ENCODE assay signal across 8 mouse cellular contexts in genomic region chr7:79660291-79661150, GRCm38 (mm10). TPM values are rescaled to one million over a fixed set of nuclear protein-coding genes. Genes with fewer than 3 reads are reported as not detected.
DNase-seq lines count a peak whose midpoint lies in the region; ATAC-seq lines count a peak whose summit lies in the region.

No protein-coding gene starts in this region.

- DNase-seq in adrenal gland, postnatal 25 days: peak; percentile 6
- no peak for DNase-seq in adrenal gland, adult 8-10 months
- peak; percentile 4 for DNase-seq in spleen, adult 12 weeks (ENCODE audit: low spot score)
- DNase-seq in spleen, postnatal 36 days (ENCODE audit: low spot score in 2 of 2): no peak
- peak; percentile 31 for DNase-seq in hindbrain, embryonic 11.5 days (ENCODE audit: low spot score)
- DNase-seq in midbrain, embryonic 10.5 days (ENCODE audit: low spot score): no peak
- no peak for DNase-seq in layer of hippocampus, postnatal 36 days

- H3K9ac ChIP-seq in hindbrain, embryonic 11.5 days (ENCODE audit: low read depth, low read length): peak overlapping the region; percentile 88

- peak; percentile 37 for ATAC-seq in hindbrain, embryonic 11.5 days (ENCODE audit: low FRiP score)
- no peak; the same call in 1 of the 2 replicates for ATAC-seq in megakaryocyte-erythroid progenitor cell, adult 5-6 weeks (replicated peaks; ENCODE audit: low FRiP score, low TSS enrichment, poor library complexity, severe bottlenecking)

- H3K9me3 ChIP-seq in hindbrain, embryonic 11.5 days (ENCODE audit: control insufficient read depth, low read length): no peaks in the 10 kb centered on the region
- H3K9me3 ChIP-seq in midbrain, embryonic 10.5 days (replicated peaks): no peaks in the 10 kb centered on the region

- H3K4me1 ChIP-seq in hindbrain, embryonic 11.5 days (replicated peaks; ENCODE audit: control insufficient read depth, insufficient read depth, low read length): peaks cover 6% of the 10 kb centered on the region; the same call in 1 of the 2 replicates
- peaks cover 43% of the 10 kb centered on the region for H3K4me1 ChIP-seq in midbrain, embryonic 10.5 days

- no peaks in the 10 kb centered on the region for H3K27me3 ChIP-seq in hindbrain, embryonic 11.5 days (ENCODE audit: control insufficient read depth, insufficient read depth, low read length)
- H3K27me3 ChIP-seq in midbrain, embryonic 10.5 days (ENCODE audit: low read depth, poor library complexity, severe bottlenecking): no peaks in the 10 kb centered on the region

- H3K36me3 ChIP-seq in hindbrain, embryonic 11.5 days (ENCODE audit: control insufficient read depth, insufficient read depth, low read length): no peaks in the 10 kb centered on the region
- H3K36me3 ChIP-seq in midbrain, embryonic 10.5 days: peaks cover 27% of the 10 kb centered on the region

- peak overlapping the region; percentile 86 for H3K4me2 ChIP-seq in hindbrain, embryonic 11.5 days (replicated peaks; ENCODE audit: low read depth, low read length)

- H3K4me3 ChIP-seq in hindbrain, embryonic 11.5 days (ENCODE audit: low read depth, low read length): peak overlapping the region; percentile 98
- peak overlapping the region; percentile 100 for H3K4me3 ChIP-seq in midbrain, embryonic 10.5 days

- no peak overlapping the region for H3K27ac ChIP-seq in hindbrain, embryonic 11.5 days (ENCODE audit: low read depth, low read length)
- peak overlapping the region; percentile 94 for H3K27ac ChIP-seq in midbrain, embryonic 10.5 days (replicated peaks)

- under 1% methylated on average over 68 of the region's 73 CpGs for WGBS in hindbrain, embryonic 11.5 days
- under 1% methylated on average over 73 of the region's 73 CpGs for WGBS in midbrain, embryonic 10.5 days

RNA-seq across cellular contexts. Expression of gene Ticrr, which starts 0.5 kb away (rescaled TPM):
- total RNA-seq in adrenal gland, postnatal 25 days (2021): 0.90 and 1.1 TPM in 2 replicates
- under 1 TPM; 0.05 to 0.59 (median 0.12) TPM for total RNA-seq in adrenal gland, adult 8-10 months (2022)
- 11.8 and 16.6 TPM in 2 replicates for polyA plus RNA-seq in hindbrain, embryonic 11.5 days (2014; fragmentation: Nextera tagmentation; extraction: Ambion mirVana)
- polyA plus RNA-seq in midbrain, embryonic 10.5 days (2016; fragmentation: Nextera tagmentation; extraction: Ambion mirVana): 14.4 and 15.4 TPM in 2 replicates
- total RNA-seq in megakaryocyte-erythroid progenitor cell, adult 5-6 weeks (2014; fragmentation: Nextera tagmentation): 29.0 and 29.8 TPM in 2 replicates
- 12.2 and 16.8 TPM in 2 replicates for total RNA-seq in megakaryocyte-erythroid progenitor cell, adult 5-6 weeks (2017)
- total RNA-seq in layer of hippocampus, postnatal 36 days (2021): under 1 TPM; 0.10 to 0.20 TPM

RNA-seq across cellular contexts. Expression of gene Rhcg, which starts 43.1 kb away (rescaled TPM):
- total RNA-seq in adrenal gland, postnatal 25 days (2021): 14.6 and 14.9 TPM in 2 replicates
- 10 to 100 TPM; 28.1 to 57.4 (median 34.7) TPM for total RNA-seq in adrenal gland, adult 8-10 months (2022)
- 1.4 and 2.7 TPM in 2 replicates for polyA plus RNA-seq in hindbrain, embryonic 11.5 days (2014; fragmentation: Nextera tagmentation; extraction: Ambion mirVana)
- polyA plus RNA-seq in midbrain, embryonic 10.5 days (2016; fragmentation: Nextera tagmentation; extraction: Ambion mirVana): 0.55 and 0.81 TPM in 2 replicates
- not detected in 2 replicates for total RNA-seq in megakaryocyte-erythroid progenitor cell, adult 5-6 weeks (2014; fragmentation: Nextera tagmentation)
- total RNA-seq in megakaryocyte-erythroid progenitor cell, adult 5-6 weeks (2017): not detected in 2 replicates
- total RNA-seq in layer of hippocampus, postnatal 36 days (2021): 1 to 10 TPM; 1.1 to 1.2 TPM

RNA-seq across cellular contexts. Expression of gene Kif7, which starts 55.0 kb away (rescaled TPM):
- 4.5 and 4.6 TPM in 2 replicates for total RNA-seq in adrenal gland, postnatal 25 days (2021)
- 1 to 10 TPM; 2.8 to 6.4 (median 4.2) TPM for total RNA-seq in adrenal gland, adult 8-10 months (2022)
- 2.7 and 3.0 TPM in 2 replicates for polyA plus RNA-seq in hindbrain, embryonic 11.5 days (2014; fragmentation: Nextera tagmentation; extraction: Ambion mirVana)
- 5.6 and 6.0 TPM in 2 replicates for polyA plus RNA-seq in midbrain, embryonic 10.5 days (2016; fragmentation: Nextera tagmentation; extraction: Ambion mirVana)
- 0.28 and 0.79 TPM in 2 replicates for total RNA-seq in megakaryocyte-erythroid progenitor cell, adult 5-6 weeks (2014; fragmentation: Nextera tagmentation)
- total RNA-seq in megakaryocyte-erythroid progenitor cell, adult 5-6 weeks (2017): 1.8 and 2.5 TPM in 2 replicates
- total RNA-seq in layer of hippocampus, postnatal 36 days (2021): 1 to 10 TPM; 1.9 to 2.3 TPM

Comparison
In these comparisons a context has a peak if more than half of its experiments do, and no peak if none do; other contexts are left out.
1. DNase-seq: peak in adrenal gland, postnatal 25 days (single experiment), spleen, adult 12 weeks (single experiment) and hindbrain, embryonic 11.5 days (single experiment); none in adrenal gland, adult 8-10 months (single experiment), spleen, postnatal 36 days (0 of 2), midbrain, embryonic 10.5 days (single experiment) and layer of hippocampus, postnatal 36 days (0 of 2).